Mouse (Mus musculus): ENCODE measurements at regions not wholly inside any gene's neighbourhood (a gene's known extent, or its start where the extent isn't known, plus 50 kb on each side); places are given as distances from the start of the nearest gene placed in this dataset.

- Histone ChIP-seq H3K4me1 (ENCODE audit: control insufficient read depth in 1 of 2, insufficient read depth in 2 of 2, low read length in 2 of 2) (peaks cover 9 to 12% of the 10 kb centered on the region in 2 experiments), H3K27me3 (ENCODE audit: control insufficient read depth in 1 of 2, insufficient read depth in 2 of 2, low read length in 2 of 2) (no peaks in the 10 kb centered on the region; a peak in 2 of 4 replicates), H3K36me3 (ENCODE audit: control insufficient read depth in 1 of 2, insufficient read depth in 2 of 2, low read length in 2 of 2) (peaks cover 0 to 13% of the 10 kb centered on the region in 2 experiments; a peak in 2 of 4 replicates), H3K4me3 (ENCODE audit: control insufficient read depth in 1 of 2, insufficient read depth in 1 of 2, low read depth in 2 of 2, low read length in 2 of 2) (no peak overlapping the region), H3K9me3 (replicated peaks; ENCODE audit: insufficient read depth, low read length) (no peaks in the 10 kb centered on the region), H3K27ac (ENCODE audit: control insufficient read depth, low read depth, low read length) (no peak overlapping the region), H3K79me2 (ENCODE audit: control insufficient read depth, insufficient read depth, low read length, poor library complexity) (no peaks in the 10 kb centered on the region), H3K9ac (ENCODE audit: control insufficient read depth, low read depth, low read length, poor library complexity, severe bottlenecking) (no peak overlapping the region)
- TF ChIP-seq POLR2AphosphoS5 (IDR thresholded peaks at IDR 0.05; ENCODE audit: borderline replicate concordance, low read depth, low read length) (no peak), SMC3 (IDR thresholded peaks at IDR 0.05; ENCODE audit: low read depth, low read length) (no peak), MYC (IDR thresholded peaks at IDR 0.05; ENCODE audit: low read depth, low read length) (no peak), MXI1 (IDR thresholded peaks at IDR 0.05; ENCODE audit: low read depth, low read length) (no peak), RAD21 (IDR thresholded peaks at IDR 0.05; ENCODE audit: low read depth, low read length) (no peak), POLR2AphosphoS2 (IDR thresholded peaks at IDR 0.05; ENCODE audit: low read length) (no peak), POLR2A (IDR thresholded peaks at IDR 0.05; ENCODE audit: control insufficient read depth in 1 of 2, insufficient read depth in 1 of 2, low read depth in 1 of 2, low read length in 2 of 2, poor library complexity in 1 of 2) (no peak), ZNF384 (IDR thresholded peaks at IDR 0.05; ENCODE audit: low read depth, low read length) (no peak), KAT2A (conservative IDR thresholded peaks at IDR 0.05; ENCODE audit: low read depth, low read length) (no peak), USF2 (IDR thresholded peaks at IDR 0.05; ENCODE audit: borderline replicate concordance in 1 of 2, insufficient read depth in 1 of 2, low read depth in 1 of 2, low read length in 2 of 2) (no peak), EP300 (IDR thresholded peaks at IDR 0.05; ENCODE audit: low read depth in 1 of 2, low read length in 2 of 2) (no peak), GATA1 (IDR thresholded peaks at IDR 0.05; ENCODE audit: low read depth, low read length) (no peak), MAFK (IDR thresholded peaks at IDR 0.05; ENCODE audit: borderline replicate concordance, low read depth, low read length) (no peak), NRF1 (IDR thresholded peaks at IDR 0.05; ENCODE audit: insufficient read depth, low read depth, low read length, poor library complexity, severe bottlenecking) (no peak), TAL1 (IDR thresholded peaks at IDR 0.05; ENCODE audit: low read length) (no peak), CHD2 (IDR thresholded peaks at IDR 0.05; ENCODE audit: low read length) (no peak), ZC3H11A (IDR thresholded peaks at IDR 0.05; ENCODE audit: low read depth, low read length) (no peak), HCFC1 (IDR thresholded peaks at IDR 0.05; ENCODE audit: low read depth, low read length) (no peak)
- DNase-seq (ENCODE audit: low read depth, low spot score) = no peak
Measured at GRCm38 (mm10) chr13:107618796-107619429, 425.3 kb upstream of the Smim15 start.

GRCm38 (mm10) chr13:107618369-107618771 lies 425.9 kb upstream of the Smim15 start:
- peaks cover 0 to 13% of the 10 kb centered on the region in 2 experiments; a peak in 2 of 4 replicates for H3K36me3 ChIP-seq (ENCODE audit: control insufficient read depth in 1 of 2, insufficient read depth in 2 of 2, low read length in 2 of 2)
- H3K27ac ChIP-seq (ENCODE audit: control insufficient read depth, low read depth, low read length) = no peak overlapping the region
- H3K79me2 ChIP-seq (ENCODE audit: control insufficient read depth, insufficient read depth, low read length, poor library complexity) = no peaks in the 10 kb centered on the region
- H3K4me1 ChIP-seq (ENCODE audit: control insufficient read depth in 1 of 2, insufficient read depth in 2 of 2, low read length in 2 of 2) = peaks cover 9 to 12% of the 10 kb centered on the region in 2 experiments
- H3K9me3 ChIP-seq (replicated peaks; ENCODE audit: insufficient read depth, low read length) = no peaks in the 10 kb centered on the region
- no peak for TF ChIP-seq SIN3A (IDR thresholded peaks at IDR 0.05; ENCODE audit: low read length)
- no peak for TF ChIP-seq UBTF (IDR thresholded peaks at IDR 0.05; ENCODE audit: borderline replicate concordance, insufficient read depth, low read depth, low read length)
- TF ChIP-seq E2F4 (IDR thresholded peaks at IDR 0.05; ENCODE audit: borderline replicate concordance, low read depth, low read length) = no peak
- no peak for TF ChIP-seq MAFK (IDR thresholded peaks at IDR 0.05; ENCODE audit: borderline replicate concordance, low read depth, low read length)
- no peak for TF ChIP-seq POLR2AphosphoS2 (IDR thresholded peaks at IDR 0.05; ENCODE audit: low read length)
- no peak for TF ChIP-seq MYC (IDR thresholded peaks at IDR 0.05; ENCODE audit: low read depth, low read length)
- no peak for TF ChIP-seq HCFC1 (IDR thresholded peaks at IDR 0.05; ENCODE audit: low read depth, low read length)
- no peak for TF ChIP-seq ZMIZ1 (IDR thresholded peaks at IDR 0.05; ENCODE audit: low read depth, low read length)
- no peak for TF ChIP-seq CHD2 (IDR thresholded peaks at IDR 0.05; ENCODE audit: low read length)
- TF ChIP-seq SMC3 (IDR thresholded peaks at IDR 0.05; ENCODE audit: low read depth, low read length) = no peak
- no peak for TF ChIP-seq CTCF (IDR thresholded peaks at IDR 0.05 in 2 of 3, conservative IDR thresholded peaks at IDR 0.05 in 1 of 3; ENCODE audit: control insufficient read depth in 1 of 3, insufficient read depth in 1 of 3, low read depth in 2 of 3, low read length in 3 of 3, poor library complexity in 1 of 3, severe bottlenecking in 1 of 3)
- TF ChIP-seq MAZ (IDR thresholded peaks at IDR 0.05; ENCODE audit: low read depth, low read length) = no peak
- no peak for TF ChIP-seq RAD21 (IDR thresholded peaks at IDR 0.05; ENCODE audit: low read depth, low read length)
- TF ChIP-seq POLR2AphosphoS5 (IDR thresholded peaks at IDR 0.05; ENCODE audit: borderline replicate concordance, low read depth, low read length) = no peak
- no peak for TF ChIP-seq RCOR1 (IDR thresholded peaks at IDR 0.05; ENCODE audit: low read depth, low read length)
- TF ChIP-seq JUND (IDR thresholded peaks at IDR 0.05; ENCODE audit: low read depth, low read length) = no peak
- DNase-seq (ENCODE audit: low read depth, low spot score) = no peak
- H3K9ac ChIP-seq (ENCODE audit: control insufficient read depth, low read depth, low read length, poor library complexity, severe bottlenecking) = no peak overlapping the region
- no peaks in the 10 kb centered on the region; a peak in 2 of 4 replicates for H3K27me3 ChIP-seq (ENCODE audit: control insufficient read depth in 1 of 2, insufficient read depth in 2 of 2, low read length in 2 of 2)
- H3K4me3 ChIP-seq (ENCODE audit: control insufficient read depth in 1 of 2, insufficient read depth in 1 of 2, low read depth in 2 of 2, low read length in 2 of 2) = no peak overlapping the region
